Mouse (Mus musculus) spleen, adult 2 months (tissue): Measurements from ENCODE around the gene Brwd1. TPM values are rescaled to one million over a fixed set of nuclear protein-coding genes. Genes with fewer than 3 reads are reported as not detected.

Experiments
- DNase-seq, 2 experiments: peaks; one replicate each; pipeline versions ENCODE4 v3.0.0 to v3.0.0-alpha.2; 2012 to 2021; ENCODE audit warnings: low spot score in 2 of 2, low read depth in 1 of 2
- H3K27ac ChIP-seq: fragments of 200-500 bp; 2 replicates; pipeline ENCODE4 v1.5.1; 2012; ENCODE audit warnings: low read length, inconsistent platforms; ENCODE audit not compliant: insufficient read depth
- H3K27me3 ChIP-seq: fragments of 200-500 bp; 2 replicates; pipeline ENCODE4 v1.6.1; 2012; ENCODE audit warnings: mild to moderate bottlenecking, moderate library complexity, low read length, inconsistent platforms; ENCODE audit not compliant: control insufficient read depth, insufficient read depth
- H3K36me3 ChIP-seq: fragments of 200-500 bp; 2 replicates; pipeline ENCODE4 v1.6.1; 2012; ENCODE audit warnings: mild to moderate bottlenecking, low read length, inconsistent platforms; ENCODE audit not compliant: control insufficient read depth, insufficient read depth
- H3K4me1 ChIP-seq: fragments of 200-500 bp; 2 replicates; pipeline ENCODE4 v1.6.1; 2011; ENCODE audit warnings: inconsistent platforms; ENCODE audit not compliant: control insufficient read depth, insufficient read depth, insufficient read length
- H3K4me3 ChIP-seq: fragments of 200-500 bp; 2 replicates; pipeline ENCODE4 v1.5.1; 2011; ENCODE audit warnings: mild to moderate bottlenecking, inconsistent platforms; ENCODE audit not compliant: insufficient read depth, insufficient read length; ENCODE audit errors: extremely low read depth
- CTCF ChIP-seq: fragments of 200-500 bp; IDR thresholded peaks from 2 replicates; pipeline ENCODE4 v1.5.1; 2011; ENCODE audit warnings: mild to moderate bottlenecking, inconsistent platforms; ENCODE audit not compliant: insufficient read depth, insufficient read length, insufficient replicate concordance; ENCODE audit errors: extremely low read depth
- POLR2A ChIP-seq: fragments of 200-500 bp; IDR thresholded peaks from 2 replicates; pipeline ENCODE4 v1.6.1; 2011; ENCODE audit warnings: low read depth, low read length, inconsistent platforms
- WGBS: fragments of 180-500 bp; shearing (Covaris S2); methylation state at CpG from one replicate; pipeline ENCODE4 v1.1.7; 2018; 5-methylcytosine and 5-hydroxymethylcytosine counted together
- polyA plus RNA-seq: library from polyadenylated mRNA; depleted of rRNA; stranded (reverse); fragments of >200 nt; gene quantifications from 2 replicates; pipeline ENCODE4 v1.2.3, GENCODE M21; 2012

Gene Brwd1
- polyA plus RNA-seq, 1 experiment: 32.8 TPM

GRCm38 (mm10) chr16:96081742-96082241 lies 534 bp downstream of the Brwd1 start:
- Histone ChIP-seq H3K4me1 (peaks cover 31% of the 10 kb centered on the region), H3K27me3 (no peaks in the 10 kb centered on the region), H3K4me3 (peak overlapping the region; percentile 99), H3K27ac (peak overlapping the region; percentile 93), H3K36me3 (peaks cover 7% of the 10 kb centered on the region)
- TF ChIP-seq CTCF (no peak), POLR2A (no peak)
- DNase-seq: peak in 1 of 2 experiments; percentile 46
- WGBS: under 1% methylated on average over 61 of the region's 68 CpGs

GRCm38 (mm10) chr16:96081331-96081730 lies 995 bp downstream of the Brwd1 start:
- DNase-seq: peak; percentile 62 to 81
- H3K4me1 ChIP-seq: peaks cover 29% of the 10 kb centered on the region
- TF ChIP-seq POLR2A (no peak), CTCF (no peak)
- H3K36me3 ChIP-seq: peaks cover 9% of the 10 kb centered on the region
- H3K4me3 ChIP-seq: peak overlapping the region; percentile 99
- under 1% methylated on average over 26 of the region's 28 CpGs for WGBS
- no peaks in the 10 kb centered on the region for H3K27me3 ChIP-seq
- peak overlapping the region; percentile 93 for H3K27ac ChIP-seq

- no peak for TF ChIP-seq POLR2A
- no peak for TF ChIP-seq CTCF
- Histone ChIP-seq H3K27ac (no peak overlapping the region), H3K36me3 (peaks cover 9% of the 10 kb centered on the region), H3K27me3 (no peaks in the 10 kb centered on the region), H3K4me3 (no peak overlapping the region), H3K4me1 (peaks cover 21% of the 10 kb centered on the region; the same call in 1 of the 2 replicates)
- no peak for DNase-seq
- WGBS: 85% methylated on average over 7 of the region's 7 CpGs
Observed at GRCm38 (mm10) chr16:96080524-96080923, 1.8 kb downstream of the Brwd1 start.

DNA sequence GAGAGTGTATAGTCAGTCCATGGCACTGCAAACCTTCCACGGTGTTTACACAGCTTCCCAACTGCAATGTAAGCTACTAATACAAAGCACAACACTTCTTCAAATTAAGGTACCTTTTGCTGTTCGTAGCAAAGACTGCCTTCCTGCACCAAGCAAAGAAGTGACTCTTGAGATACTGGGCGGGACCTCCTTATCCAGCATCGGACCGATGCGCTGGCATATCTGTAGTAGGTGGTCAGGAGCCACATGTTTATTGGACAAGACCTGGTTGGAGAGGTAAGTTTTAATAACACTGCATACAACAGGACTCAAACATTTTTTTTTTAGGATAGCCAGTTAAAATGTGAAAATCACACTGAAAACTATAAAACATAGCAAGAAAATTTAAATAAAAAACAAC lies 14.0 kb downstream of the Brwd1 start:
- Histone ChIP-seq H3K27ac (no peak overlapping the region), H3K27me3 (no peaks in the 10 kb centered on the region), H3K4me3 (no peak overlapping the region), H3K4me1 (no peaks in the 10 kb centered on the region), H3K36me3 (peaks cover 35% of the 10 kb centered on the region)
- 96% methylated on average over 6 of the region's 6 CpGs for WGBS
- TF ChIP-seq POLR2A (no peak), CTCF (no peak)
- DNase-seq: no peak

- Histone ChIP-seq H3K4me3 (no peak overlapping the region), H3K36me3 (peaks cover 45% of the 10 kb centered on the region), H3K4me1 (no peaks in the 10 kb centered on the region), H3K27me3 (no peaks in the 10 kb centered on the region), H3K27ac (no peak overlapping the region)
- no peak for DNase-seq
- 95% methylated on average over 12 of the region's 12 CpGs for WGBS
- TF ChIP-seq CTCF (no peak), POLR2A (no peak)
Observed at GRCm38 (mm10) chr16:96066174-96066573, 16.2 kb downstream of the Brwd1 start.

GRCm38 (mm10) chr16:96064649-96065048 lies 17.7 kb downstream of the Brwd1 start:
- Histone ChIP-seq H3K27ac (no peak overlapping the region), H3K36me3 (peaks cover 54% of the 10 kb centered on the region), H3K4me1 (no peaks in the 10 kb centered on the region), H3K27me3 (no peaks in the 10 kb centered on the region), H3K4me3 (no peak overlapping the region)
- TF ChIP-seq POLR2A (no peak), CTCF (no peak)
- WGBS: 93% methylated on average over 6 of the region's 6 CpGs
- no peak for DNase-seq

DNA sequence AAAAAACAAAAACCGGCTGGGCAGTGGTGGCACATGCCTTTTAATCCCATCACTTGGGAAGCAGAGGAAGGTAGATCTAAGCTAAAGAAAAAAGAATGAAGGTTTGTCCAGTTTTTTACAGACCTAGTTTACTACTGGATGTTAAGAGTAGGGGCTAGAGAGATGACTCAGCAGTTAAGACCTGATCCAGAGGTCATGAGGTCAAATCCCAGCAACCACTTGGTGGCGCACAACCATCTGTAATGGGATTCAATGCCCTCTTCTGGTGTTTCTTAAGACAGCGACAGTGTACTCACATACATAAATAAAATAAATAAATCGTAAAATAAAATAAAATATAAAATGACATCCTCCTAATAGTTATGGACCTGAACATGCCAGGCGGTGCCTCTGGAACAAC lies 38.2 kb downstream of the Brwd1 start:
- WGBS: 82% methylated on average over 5 of the region's 5 CpGs
- Histone ChIP-seq H3K4me1 (no peaks in the 10 kb centered on the region), H3K27me3 (no peaks in the 10 kb centered on the region), H3K36me3 (peaks cover 53% of the 10 kb centered on the region), H3K27ac (no peak overlapping the region), H3K4me3 (no peak overlapping the region)
- DNase-seq: peak; percentile 7 to 25
- TF ChIP-seq CTCF: 0 out of 2 replicates have a peak, but pooled peaks have one; percentile 25
- TF ChIP-seq POLR2A: no peak

DNA sequence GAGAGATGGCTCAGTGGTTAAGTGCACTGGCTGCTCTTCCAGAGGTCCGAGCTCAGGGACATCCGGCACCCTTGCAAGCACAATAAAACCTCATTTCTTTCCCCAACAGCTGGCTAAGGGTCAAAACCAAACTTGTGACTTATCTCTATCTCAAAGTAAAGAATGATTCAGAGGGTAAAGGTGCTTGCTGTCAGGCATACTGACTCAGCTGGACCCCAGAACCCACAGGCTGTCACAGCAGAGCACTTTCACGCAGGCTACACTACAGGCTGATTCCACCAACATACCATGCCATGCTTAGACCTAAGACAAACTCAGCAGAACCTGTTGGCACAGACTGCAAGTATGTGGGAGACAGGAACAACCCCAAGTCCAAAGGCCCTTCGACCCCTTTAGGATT lies 41.6 kb downstream of the Brwd1 start:
- no peak for DNase-seq
- H3K36me3 ChIP-seq: peaks cover 61% of the 10 kb centered on the region
- no peak for TF ChIP-seq CTCF
- no peak for TF ChIP-seq POLR2A
- WGBS: 93% methylated on average over 4 of the region's 4 CpGs
- H3K4me1 ChIP-seq: no peaks in the 10 kb centered on the region
- H3K27ac ChIP-seq: no peak overlapping the region
- H3K27me3 ChIP-seq: no peaks in the 10 kb centered on the region
- H3K4me3 ChIP-seq: no peak overlapping the region
